ENCODE assay signal across 20 mouse cellular contexts in genomic region chr2:154925411-154926031, GRCm38 (mm10). TPM values are rescaled to one million over a fixed set of nuclear protein-coding genes. Genes with fewer than 3 reads are reported as not detected.
A peak's percentile ranks its signal among the peaks of the same experiment; 100 is the strongest.
DNase-seq lines count a peak whose midpoint lies in the region; ATAC-seq and TF ChIP-seq lines count a peak whose summit lies in the region.
"Had no signal": no experiment of that assay in that cellular context is flagged by ENCODE, and none has a peak within 500 bp of the region (broad histone marks: within the 10 kb centered on the region; RNA-seq: fewer than 3 reads in every experiment).

No protein-coding gene starts in this region.

- H3K4me2 ChIP-seq in midbrain, postnatal 0 days (ENCODE audit: low read depth, low read length, poor library complexity, severe bottlenecking): no peak overlapping the region
- H3K4me2 ChIP-seq in embryonic facial prominence, embryonic 14.5 days (ENCODE audit: low read depth, low read length): no peak overlapping the region
- peak overlapping the region; percentile 5; the same call in 1 of the 2 replicates for H3K4me2 ChIP-seq in limb, embryonic 12.5 days
- H3K4me2 ChIP-seq: heart, embryonic 12.5 days; neural tube, embryonic 12.5 days had no signal

- no peak for ATAC-seq in midbrain, postnatal 0 days (ENCODE audit: low FRiP score)
- ATAC-seq in embryonic facial prominence, embryonic 14.5 days (ENCODE audit: low read depth): no peak
- ATAC-seq in limb, embryonic 12.5 days (ENCODE audit: insufficient number of reproducible peaks, insufficient read depth, low FRiP score, low TSS enrichment, low read depth): no peak
- no peak for ATAC-seq in erythroblast, adult 5-6 weeks (replicated peaks; ENCODE audit: low FRiP score, poor library complexity, severe bottlenecking)

- H3K4me3 ChIP-seq in midbrain, postnatal 0 days (ENCODE audit: low read depth, low read length): no peak overlapping the region
- H3K4me3 ChIP-seq in midbrain, embryonic 10.5 days: no peak overlapping the region
- H3K4me3 ChIP-seq in embryonic facial prominence, embryonic 14.5 days (ENCODE audit: low read depth, low read length): no peak overlapping the region
- no peak overlapping the region for H3K4me3 ChIP-seq in limb, embryonic 12.5 days (replicated peaks)
- H3K4me3 ChIP-seq: heart, embryonic 12.5 days; neural tube, embryonic 12.5 days had no signal

- intact Hi-C loops in heart, postnatal 14 days (cut with DNase I): no loop called here

- peak; percentile 19 for DNase-seq in midbrain, postnatal 0 days (ENCODE audit: low spot score)
- no peak for DNase-seq in midbrain, embryonic 10.5 days (ENCODE audit: low spot score)
- peak; percentile 67 for DNase-seq in embryonic facial prominence, embryonic 14.5 days (ENCODE audit: low spot score)
- DNase-seq in embryo, embryonic 9.5 days (ENCODE audit: extremely low spot score): no peak
- no peak for DNase-seq in heart, postnatal 14 days
- DNase-seq: adrenal gland, postnatal 10 days; B cell, adult 2 months; cerebellum, adult 8-10 months; heart, postnatal 36 days; kidney, adult 8-10 months; kidney, postnatal 36 days; layer of hippocampus, postnatal 36 days; left cerebral cortex, postnatal 4 days; lung, postnatal 10 days; right cerebral cortex, postnatal 4 days; thymus, postnatal 4 days had no signal

- no peak for TF ChIP-seq CTCF in midbrain, postnatal 0 days (IDR thresholded peaks at IDR 0.05)

- no peak overlapping the region for H3K9ac ChIP-seq in midbrain, postnatal 0 days (replicated peaks; ENCODE audit: low read length, poor library complexity, severe bottlenecking)
- H3K9ac ChIP-seq in embryonic facial prominence, embryonic 14.5 days (ENCODE audit: low read depth, low read length): no peak overlapping the region
- H3K9ac ChIP-seq in limb, embryonic 12.5 days (replicated peaks): no peak overlapping the region
- H3K9ac ChIP-seq: heart, embryonic 12.5 days; neural tube, embryonic 12.5 days had no signal

- no peaks in the 10 kb centered on the region for H3K27me3 ChIP-seq in midbrain, postnatal 0 days (ENCODE audit: insufficient read depth, low read length)
- H3K27me3 ChIP-seq in midbrain, embryonic 10.5 days (ENCODE audit: low read depth, poor library complexity, severe bottlenecking): no peaks in the 10 kb centered on the region
- H3K27me3 ChIP-seq in embryonic facial prominence, embryonic 14.5 days (replicated peaks; ENCODE audit: control insufficient read depth, insufficient read depth, low read length): no peaks in the 10 kb centered on the region
- H3K27me3 ChIP-seq in limb, embryonic 12.5 days: peaks cover 10% of the 10 kb centered on the region
- H3K27me3 ChIP-seq: heart, embryonic 12.5 days had no signal

- H3K9me3 ChIP-seq in midbrain, postnatal 0 days (ENCODE audit: low read length): no peaks in the 10 kb centered on the region
- no peaks in the 10 kb centered on the region for H3K9me3 ChIP-seq in midbrain, embryonic 10.5 days (replicated peaks)
- H3K9me3 ChIP-seq in embryonic facial prominence, embryonic 14.5 days (ENCODE audit: control insufficient read depth, low read length): no peaks in the 10 kb centered on the region
- no peaks in the 10 kb centered on the region for H3K9me3 ChIP-seq in limb, embryonic 12.5 days
- H3K9me3 ChIP-seq: heart, embryonic 12.5 days; neural tube, embryonic 12.5 days had no signal

- no peaks in the 10 kb centered on the region for H3K36me3 ChIP-seq in midbrain, postnatal 0 days (ENCODE audit: insufficient read depth, low read length)
- H3K36me3 ChIP-seq in midbrain, embryonic 10.5 days: no peaks in the 10 kb centered on the region
- no peaks in the 10 kb centered on the region for H3K36me3 ChIP-seq in embryonic facial prominence, embryonic 14.5 days (ENCODE audit: control insufficient read depth, insufficient read depth, low read length)
- no peaks in the 10 kb centered on the region for H3K36me3 ChIP-seq in limb, embryonic 12.5 days
- H3K36me3 ChIP-seq: heart, embryonic 12.5 days; neural tube, embryonic 12.5 days had no signal

- H3K4me1 ChIP-seq in midbrain, postnatal 0 days (ENCODE audit: insufficient read depth, low read length): no peaks in the 10 kb centered on the region
- H3K4me1 ChIP-seq in midbrain, embryonic 10.5 days: peaks cover 13% of the 10 kb centered on the region
- H3K4me1 ChIP-seq in embryonic facial prominence, embryonic 14.5 days (ENCODE audit: control insufficient read depth, insufficient read depth, low read length): peaks cover 7% of the 10 kb centered on the region; the same call in 1 of the 2 replicates
- peaks cover 25% of the 10 kb centered on the region for H3K4me1 ChIP-seq in limb, embryonic 12.5 days (replicated peaks)
- H3K4me1 ChIP-seq: heart, embryonic 12.5 days; neural tube, embryonic 12.5 days had no signal

- no peak overlapping the region for H3K27ac ChIP-seq in midbrain, postnatal 0 days (ENCODE audit: low read depth, low read length)
- no peak overlapping the region for H3K27ac ChIP-seq in midbrain, embryonic 10.5 days (replicated peaks)
- H3K27ac ChIP-seq in embryonic facial prominence, embryonic 14.5 days (replicated peaks; ENCODE audit: low read depth, low read length): peak overlapping the region; percentile 75
- peak overlapping the region; percentile 68 for H3K27ac ChIP-seq in limb, embryonic 12.5 days
- H3K27ac ChIP-seq: neural tube, embryonic 12.5 days had no signal

- WGBS in midbrain, postnatal 0 days: 38% methylated on average over 7 of the region's 7 CpGs
- 50% methylated on average over 7 of the region's 7 CpGs for WGBS in midbrain, embryonic 10.5 days
- 38% methylated on average over 7 of the region's 7 CpGs for WGBS in embryonic facial prominence, embryonic 14.5 days
- whole genome bisulfite sequencing in limb, embryonic 12.5 days: 24% methylated on average over 7 of the region's 7 CpGs

RNA-seq across cellular contexts. Expression of gene Eif2s2, which starts 32.8 kb away (rescaled TPM):
- total RNA-seq in midbrain, postnatal 0 days (2014; rRNA removed): 47.8 and 58.1 TPM in 2 replicates
- polyA plus RNA-seq in midbrain, postnatal 0 days (2015; fragmentation: Nextera tagmentation; extraction: Ambion mirVana): 101 and 114 TPM in 2 replicates
- 108 and 119 TPM in 2 replicates for polyA plus RNA-seq in midbrain, embryonic 10.5 days (2016; fragmentation: Nextera tagmentation; extraction: Ambion mirVana)
- 107 and 118 TPM in 2 replicates for polyA plus RNA-seq in embryonic facial prominence, embryonic 14.5 days (2014; fragmentation: Nextera tagmentation; extraction: Ambion mirVana)
- polyA plus RNA-seq in limb, embryonic 12.5 days (2016; fragmentation: Nextera tagmentation; extraction: Ambion mirVana): 107 and 113 TPM in 2 replicates
- 66.5 and 67.2 TPM in 2 replicates for total RNA-seq in erythroblast, adult 5-6 weeks (2015; ENCODE audit: low replicate concordance)
- total RNA-seq in erythroblast, adult 5-6 weeks (2017; ENCODE audit: low replicate concordance): 76.7 and 82.2 TPM in 2 replicates
- total RNA-seq in heart, postnatal 14 days (2021): 10 to 100 TPM; 51.6 to 54.7 TPM

Comparison
In these comparisons a context has a peak if more than half of its experiments do, and no peak if none do; other contexts are left out.
1. DNase-seq: peak in midbrain, postnatal 0 days (single experiment) and embryonic facial prominence, embryonic 14.5 days (single experiment); none in midbrain, embryonic 10.5 days (single experiment), embryo, embryonic 9.5 days (single experiment) and heart, postnatal 14 days (0 of 2).
2. H3K27ac ChIP-seq: peak in embryonic facial prominence, embryonic 14.5 days (single experiment) and limb, embryonic 12.5 days (single experiment); none in midbrain, postnatal 0 days (single experiment) and midbrain, embryonic 10.5 days (single experiment).